Mouse (Mus musculus) MEL (cell line): ENCODE results near the gene H2-Q10.

ENCODE experiments used
- CTCF ChIP-seq, 3 experiments: IDR thresholded peaks in 2 of 3; conservative IDR thresholded peaks in 1 of 3; 2 replicates each; pipeline ENCODE4 v1.5.1; 2011 to 2012; ENCODE audit warnings: low read length in 3 of 3, low read depth in 2 of 3, mild to moderate bottlenecking in 2 of 3, improper control_type of control experiment in 1 of 3, inconsistent platforms in 1 of 3, mixed read lengths in 1 of 3, moderate library complexity in 1 of 3; ENCODE audit not compliant: control insufficient read depth in 1 of 3, insufficient read depth in 1 of 3, poor library complexity in 1 of 3, severe bottlenecking in 1 of 3
- EP300 ChIP-seq, 2 experiments: IDR thresholded peaks; 2 replicates each; pipeline ENCODE4 v1.6.1; 2011; ENCODE audit warnings: improper control_type of control experiment in 2 of 2, low read length in 2 of 2, low read depth in 1 of 2, mild to moderate bottlenecking in 1 of 2
- GATA1 ChIP-seq: IDR thresholded peaks from 2 replicates; pipeline ENCODE4 v1.6.1; 2011; ENCODE audit warnings: low read depth, low read length, improper control_type of control experiment
- JUND ChIP-seq: IDR thresholded peaks from 2 replicates; pipeline ENCODE4 v1.6.1; 2011; ENCODE audit warnings: low read depth, mild to moderate bottlenecking, improper control_type of control experiment, low read length
- MAX ChIP-seq: IDR thresholded peaks from 2 replicates; pipeline ENCODE4 v1.6.1; 2011; ENCODE audit warnings: low read length, improper control_type of control experiment
- MAZ ChIP-seq: IDR thresholded peaks from 2 replicates; pipeline ENCODE4 v1.6.1; 2012; ENCODE audit warnings: low read depth, mild to moderate bottlenecking, inconsistent platforms, low read length, improper control_type of control experiment
- MEF2A ChIP-seq: IDR thresholded peaks from 2 replicates; pipeline ENCODE4 v1.6.1; 2014; ENCODE audit warnings: low read depth, mild to moderate bottlenecking, inconsistent platforms, low read length, improper control_type of control experiment; ENCODE audit not compliant: poor library complexity, insufficient replicate concordance, severe bottlenecking; ENCODE audit errors: extremely low read depth
- NRF1 ChIP-seq: IDR thresholded peaks from 2 replicates; pipeline ENCODE4 v1.6.1; 2014; ENCODE audit warnings: low read depth, mild to moderate bottlenecking, inconsistent platforms, low read length, improper control_type of control experiment, moderate library complexity; ENCODE audit not compliant: poor library complexity, insufficient read depth, severe bottlenecking
- POLR2A ChIP-seq, 2 experiments: IDR thresholded peaks; 2 replicates each; pipeline ENCODE4 v1.6.1; 2011 to 2012; ENCODE audit warnings: low read length in 2 of 2, mild to moderate bottlenecking in 2 of 2, control low read depth in 1 of 2, improper control_type of control experiment in 1 of 2, low read depth in 1 of 2, moderate library complexity in 1 of 2; ENCODE audit not compliant: control insufficient read depth in 1 of 2, insufficient read depth in 1 of 2, poor library complexity in 1 of 2
- RAD21 ChIP-seq: IDR thresholded peaks from 2 replicates; pipeline ENCODE4 v1.6.1; 2011; ENCODE audit warnings: mild to moderate bottlenecking, low read depth, low read length, improper control_type of control experiment
- TAL1 ChIP-seq: IDR thresholded peaks from 2 replicates; pipeline ENCODE4 v1.6.1; 2012; ENCODE audit warnings: mild to moderate bottlenecking, inconsistent platforms, low read length, moderate library complexity, mixed read lengths
- UBTF ChIP-seq: IDR thresholded peaks from 2 replicates; pipeline ENCODE4 v1.6.1; 2012; ENCODE audit warnings: low read depth, mild to moderate bottlenecking, inconsistent platforms, low read length, improper control_type of control experiment, moderate library complexity, borderline replicate concordance; ENCODE audit not compliant: insufficient read depth
- USF1 ChIP-seq: IDR thresholded peaks from 2 replicates; pipeline ENCODE4 v1.6.1; 2014; ENCODE audit warnings: low read depth, mild to moderate bottlenecking, inconsistent platforms, low read length, improper control_type of control experiment, moderate library complexity
- ZMIZ1 ChIP-seq: IDR thresholded peaks from 2 replicates; pipeline ENCODE4 v1.6.1; 2012; ENCODE audit warnings: low read depth, mild to moderate bottlenecking, inconsistent platforms, low read length, improper control_type of control experiment, moderate library complexity

- TF ChIP-seq MAX: no peak
- no peak for TF ChIP-seq POLR2A (IDR thresholded peaks at IDR 0.05; ENCODE audit: control insufficient read depth in 1 of 2, insufficient read depth in 1 of 2, low read depth in 1 of 2, low read length in 2 of 2, poor library complexity in 1 of 2)
- TF ChIP-seq MAZ: no peak
- TF ChIP-seq CTCF (IDR thresholded peaks at IDR 0.05 in 2 of 3, conservative IDR thresholded peaks at IDR 0.05 in 1 of 3; ENCODE audit: control insufficient read depth in 1 of 3, insufficient read depth in 1 of 3, low read depth in 2 of 3, low read length in 3 of 3, poor library complexity in 1 of 3, severe bottlenecking in 1 of 3): no peak
- no peak for TF ChIP-seq JUND
- TF ChIP-seq NRF1: no peak
- no peak for TF ChIP-seq UBTF
- no peak for TF ChIP-seq EP300 (IDR thresholded peaks at IDR 0.05; ENCODE audit: low read depth in 1 of 2, low read length in 2 of 2)
- no peak for TF ChIP-seq RAD21
- no peak for TF ChIP-seq USF1
- no peak for TF ChIP-seq ZMIZ1
- TF ChIP-seq MEF2A: no peak
- TF ChIP-seq GATA1: no peak
- TF ChIP-seq TAL1: no peak
These were observed 35.0 kb downstream of the H2-Q10 start for GRCm38 (mm10) chr17:35504628-35505481.
